Mouse (Mus musculus) brain, embryonic 14.5 days (tissue): ENCODE measurements around the gene Rabif.

Experiments used
- CTCF ChIP-seq: fragments of 200-500 bp; IDR thresholded peaks from 2 replicates; pipeline ENCODE4 v1.5.1; 2012; ENCODE audit warnings: inconsistent platforms, mild to moderate bottlenecking, moderate library complexity, borderline replicate concordance; ENCODE audit not compliant: insufficient read depth, insufficient read length; ENCODE audit errors: extremely low read depth
- POLR2A ChIP-seq: fragments of 200-500 bp; IDR thresholded peaks from 2 replicates; pipeline ENCODE4 v1.6.1; 2012; ENCODE audit warnings: mild to moderate bottlenecking, inconsistent platforms, borderline replicate concordance; ENCODE audit not compliant: poor library complexity, insufficient read depth, insufficient read length, severe bottlenecking; ENCODE audit errors: extremely low read depth

DNA sequence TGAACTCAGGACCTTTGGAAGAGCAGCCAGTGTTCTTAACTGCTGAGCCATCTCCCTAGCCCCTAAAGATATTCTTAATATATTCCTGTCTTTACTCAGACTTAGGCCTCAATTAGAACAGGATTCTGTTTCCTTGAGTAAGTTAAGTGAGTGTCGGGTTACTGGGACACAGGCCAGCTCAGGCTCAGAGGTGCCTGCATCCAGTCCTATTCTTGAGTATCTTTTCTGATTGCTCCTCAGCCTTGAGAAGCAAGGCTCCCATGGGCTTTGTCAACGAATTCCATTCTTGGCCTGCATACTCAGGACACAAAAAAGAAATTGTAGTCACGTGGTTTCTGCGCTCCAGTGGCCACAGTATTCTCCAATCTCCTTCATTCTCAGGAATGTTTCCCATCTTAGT lies 53.8 kb downstream of the Rabif start:
- TF ChIP-seq POLR2A (no peak), CTCF (no peak)
